Mouse (Mus musculus) left cerebral cortex, adult 9 months (tissue): ENCODE measurements at regions not wholly inside any gene's neighbourhood (a gene's known extent, or its start where the extent isn't known, plus 50 kb on each side); places are given as distances from the start of the nearest gene placed in this dataset.

ENCODE experiments used
- DNase-seq, 2 experiments: peaks; one replicate each; pipeline ENCODE4 v3.0.0; 2022; ENCODE audit warnings: low spot score in 2 of 2

GRCm38 (mm10) chr9:68250011-68250410, 403.6 kb upstream of the Rora start:
- DNase-seq, result no peak

GRCm38 (mm10) chr9:68254218-68254617, 399.4 kb upstream of the Rora start:
- no peak for DNase-seq

DNA sequence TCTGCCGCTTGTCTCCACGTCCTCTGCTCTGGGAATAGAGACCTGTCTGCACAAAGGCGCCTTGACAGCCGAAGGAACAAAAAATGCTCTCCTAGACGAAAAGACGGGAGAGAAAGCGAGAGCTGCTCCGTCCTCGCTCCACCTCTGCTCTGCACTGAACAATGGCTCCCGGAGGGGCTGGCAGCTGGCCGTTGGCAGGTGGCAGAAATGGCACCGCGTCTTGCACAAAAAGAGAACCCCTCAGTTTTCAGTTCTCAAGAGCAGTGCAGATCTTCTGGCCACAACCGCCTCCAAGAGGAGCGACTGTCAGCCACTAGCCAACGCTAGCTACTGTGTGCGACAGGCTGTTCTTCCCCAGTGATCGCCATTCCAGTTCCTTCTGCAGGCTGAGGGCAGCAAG, 385.0 kb upstream of the Rora start:
- DNase-seq, result peak in 1 of 2 experiments; percentile 1

DNA sequence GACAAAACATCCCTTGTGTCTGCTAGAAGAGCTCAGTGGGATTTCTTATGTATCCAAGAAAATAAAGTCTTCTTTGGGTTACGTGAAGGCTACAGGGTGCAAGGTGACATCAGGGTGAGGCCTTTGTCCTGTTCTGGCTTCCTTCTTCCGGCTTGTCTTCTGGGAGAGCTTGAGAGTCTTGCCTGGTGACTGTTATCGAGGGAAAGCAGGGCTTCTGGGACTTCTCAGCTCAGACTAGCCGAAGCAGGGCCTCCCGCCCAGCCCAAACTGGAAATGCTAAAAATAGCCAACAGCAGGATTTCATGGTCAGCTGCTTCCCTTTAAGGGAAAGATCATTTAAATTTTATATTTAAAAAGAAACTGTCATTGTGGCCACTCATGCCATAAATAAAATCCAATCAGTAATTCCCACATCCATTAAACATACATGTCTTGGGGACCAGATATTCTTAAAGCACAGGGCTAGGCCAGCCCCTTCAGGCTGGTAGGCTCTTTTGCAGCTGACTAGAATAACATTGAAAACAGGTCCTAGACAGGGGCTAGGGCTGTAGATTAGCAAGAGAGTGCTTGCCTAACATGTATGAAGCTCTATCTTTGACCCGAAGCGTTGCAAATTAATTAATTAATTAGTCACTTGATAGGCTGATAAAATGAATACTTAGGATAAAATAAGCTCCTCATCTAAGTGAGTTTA, 351.2 kb upstream of the Rora start:
- no peak for DNase-seq

DNA sequence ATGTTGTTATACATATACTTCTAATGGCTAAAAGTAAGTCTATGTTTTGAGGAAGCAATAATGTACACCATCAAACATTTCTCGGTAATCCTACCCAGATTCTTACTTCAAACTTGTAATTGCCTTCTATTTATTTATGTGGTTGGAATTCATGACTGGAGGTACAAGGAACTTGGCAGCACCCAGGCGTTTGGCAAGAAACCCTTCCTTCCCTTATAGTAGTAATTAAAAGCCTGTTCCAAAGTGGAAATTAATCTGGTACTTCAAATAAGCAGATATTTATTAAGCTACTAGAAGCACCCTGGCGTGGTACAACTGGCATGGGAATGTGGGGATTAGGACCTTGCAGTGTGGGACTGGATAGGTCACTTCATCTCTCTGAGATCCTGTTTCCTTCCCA, 322.9 kb upstream of the Rora start:
- DNase-seq, result no peak

- no peak for DNase-seq
Observed at GRCm38 (mm10) chr9:68340921-68341320, 312.7 kb upstream of the Rora start.

GRCm38 (mm10) chr9:68341511-68341910, 312.1 kb upstream of the Rora start:
- DNase-seq, result no peak

- DNase-seq, result peak; percentile 13 to 31
Observed at GRCm38 (mm10) chr9:68347426-68347825, 306.2 kb upstream of the Rora start.

- no peak for DNase-seq
Observed at GRCm38 (mm10) chr9:68351466-68351865, 302.1 kb upstream of the Rora start.

DNA sequence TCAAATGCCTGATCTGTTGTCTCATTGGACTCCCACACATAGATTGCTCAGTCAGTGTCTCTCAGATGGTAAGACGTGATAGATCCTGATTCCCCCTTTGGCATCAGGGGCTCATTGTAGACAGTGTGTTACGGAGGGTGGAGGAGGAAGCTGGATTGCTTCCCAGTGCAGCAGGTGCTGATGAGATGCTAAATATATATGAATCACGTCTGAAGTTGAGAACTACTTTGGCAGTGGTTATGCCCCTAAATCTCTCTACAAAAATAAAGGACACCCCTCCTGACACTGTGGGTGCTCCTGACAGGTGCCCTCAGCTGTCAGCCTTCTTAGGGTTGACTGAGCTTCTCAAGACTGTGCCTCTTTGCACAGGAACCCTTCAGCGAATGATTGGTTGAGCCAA, 299.1 kb upstream of the Rora start:
- peak in 1 of 2 experiments; percentile 42 for DNase-seq

GRCm38 (mm10) chr9:68356078-68356477, 297.5 kb upstream of the Rora start:
- DNase-seq, result no peak

- DNase-seq, result peak in 1 of 2 experiments; percentile 5
Observed at GRCm38 (mm10) chr9:68357231-68357630, 296.4 kb upstream of the Rora start.

GRCm38 (mm10) chr9:68366973-68367372, 286.6 kb upstream of the Rora start:
- no peak for DNase-seq

DNA sequence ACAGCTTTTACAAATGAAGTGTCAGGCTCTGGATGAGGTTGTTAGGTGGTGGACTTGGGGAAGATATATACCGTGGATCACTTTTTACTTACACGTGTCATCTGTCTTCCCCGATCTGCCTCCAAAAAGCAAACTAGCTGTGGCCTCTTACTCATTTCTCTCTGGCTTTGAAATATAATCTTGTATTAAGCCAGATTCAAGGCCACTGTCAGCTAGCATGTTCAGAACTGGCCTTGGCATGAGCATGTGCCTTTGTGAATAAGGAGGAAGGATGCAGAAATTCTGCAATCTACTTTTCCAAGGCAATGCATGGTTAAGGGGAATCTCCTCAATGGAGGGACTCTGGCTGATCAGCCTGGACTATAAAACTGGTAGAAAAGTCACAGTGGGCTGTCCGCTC, 286.0 kb upstream of the Rora start:
- DNase-seq, result no peak

DNA sequence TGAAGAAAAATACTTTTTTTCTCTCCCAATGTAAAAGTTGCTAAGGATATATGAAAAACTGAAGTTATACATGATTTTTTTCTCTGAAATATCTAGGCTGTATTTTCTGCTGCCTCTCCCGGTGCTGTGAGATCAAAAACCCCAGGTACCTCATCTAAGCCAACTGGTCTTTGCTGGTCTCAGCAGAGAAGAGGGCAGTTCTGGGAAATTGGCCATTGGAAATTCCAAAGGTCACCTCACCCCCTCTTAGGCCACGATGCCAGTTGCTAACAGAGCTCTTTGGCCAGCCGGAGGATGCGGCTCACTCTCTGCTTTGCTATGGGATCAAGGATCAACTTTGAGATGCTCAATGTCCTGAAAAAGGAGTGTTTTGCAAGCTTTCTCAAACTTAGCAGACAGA, 280.9 kb upstream of the Rora start:
- no peak for DNase-seq

DNA sequence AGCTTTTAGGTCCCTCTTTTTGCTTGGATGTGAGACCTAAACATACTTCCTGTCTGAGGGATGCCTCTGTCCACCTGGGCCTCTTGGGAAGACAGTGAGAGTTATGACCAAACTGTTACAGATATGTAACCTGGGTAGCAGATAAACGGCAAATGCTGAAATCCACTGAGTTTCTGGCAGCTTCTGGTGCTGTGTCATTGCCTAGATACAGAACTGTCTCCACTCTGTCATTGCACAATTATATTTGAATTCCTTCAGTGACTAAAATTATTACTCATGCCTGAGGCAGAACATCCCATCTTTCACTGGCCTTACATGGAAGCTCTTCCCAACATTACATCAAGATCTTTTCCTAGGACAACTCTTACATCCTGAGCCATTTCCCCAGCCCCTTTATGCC, 277.4 kb upstream of the Rora start:
- no peak for DNase-seq

DNA sequence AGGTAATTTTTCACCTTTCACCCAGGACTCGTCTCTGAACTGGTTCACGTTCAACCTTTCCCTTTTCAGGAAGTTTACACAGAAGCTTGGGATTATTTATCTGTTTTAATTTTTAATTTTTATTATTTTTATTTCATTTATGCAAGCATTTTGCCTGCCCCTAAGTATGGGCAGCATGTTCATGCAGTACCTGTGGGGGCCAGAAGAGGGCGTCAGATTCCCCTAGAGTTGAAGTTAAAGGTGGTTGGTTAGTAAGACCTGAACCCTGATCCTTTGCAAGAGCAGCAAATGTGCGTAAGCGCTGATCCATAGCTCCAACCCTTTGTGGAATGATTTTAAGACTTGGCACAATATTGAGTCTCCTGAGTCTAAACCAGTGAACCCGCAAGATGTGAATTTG, 271.7 kb upstream of the Rora start:
- no peak for DNase-seq

DNA sequence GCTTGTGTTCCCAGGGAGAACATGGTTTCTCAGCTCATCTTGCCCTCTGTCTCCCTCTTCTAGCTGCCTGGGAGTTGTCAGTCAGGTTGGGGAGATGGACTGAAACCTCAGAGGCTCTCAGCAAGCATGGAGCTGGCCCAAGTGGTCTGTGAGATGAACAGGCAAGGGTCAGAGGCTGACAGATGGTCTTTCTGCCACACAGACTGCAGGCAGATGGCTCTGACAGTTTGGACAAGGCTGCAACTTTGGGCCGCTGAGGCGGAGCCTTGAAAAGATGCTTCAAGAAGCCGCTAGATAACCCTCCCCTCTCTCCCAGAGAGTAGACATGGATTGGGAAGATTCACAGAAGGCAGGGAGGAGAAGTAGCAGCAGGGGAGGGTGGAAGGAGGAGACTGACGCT, 252.7 kb upstream of the Rora start:
- no peak for DNase-seq

GRCm38 (mm10) chr9:68402176-68402845, 251.3 kb upstream of the Rora start:
- DNase-seq, result peak in 1 of 2 experiments; percentile 36

DNA sequence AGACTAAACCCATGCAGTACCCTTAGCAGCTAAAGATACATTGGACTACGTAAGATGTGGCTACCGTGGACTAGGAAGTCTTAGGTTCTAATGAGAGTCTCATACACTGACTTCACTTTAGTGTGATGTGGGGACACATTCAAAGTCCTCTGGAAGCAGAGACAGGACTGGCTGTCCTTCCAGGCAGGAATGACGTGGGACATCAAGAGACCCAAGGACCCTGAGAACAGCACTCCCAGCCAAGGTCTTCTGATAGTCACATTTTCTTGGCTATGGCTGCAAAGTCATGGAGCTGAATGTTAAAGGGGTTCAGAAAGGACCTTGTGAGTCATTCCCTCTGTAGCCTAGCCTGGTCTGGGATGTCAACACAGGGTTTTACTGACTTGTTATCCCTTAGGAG, 250.6 kb upstream of the Rora start:
- no peak for DNase-seq

DNA sequence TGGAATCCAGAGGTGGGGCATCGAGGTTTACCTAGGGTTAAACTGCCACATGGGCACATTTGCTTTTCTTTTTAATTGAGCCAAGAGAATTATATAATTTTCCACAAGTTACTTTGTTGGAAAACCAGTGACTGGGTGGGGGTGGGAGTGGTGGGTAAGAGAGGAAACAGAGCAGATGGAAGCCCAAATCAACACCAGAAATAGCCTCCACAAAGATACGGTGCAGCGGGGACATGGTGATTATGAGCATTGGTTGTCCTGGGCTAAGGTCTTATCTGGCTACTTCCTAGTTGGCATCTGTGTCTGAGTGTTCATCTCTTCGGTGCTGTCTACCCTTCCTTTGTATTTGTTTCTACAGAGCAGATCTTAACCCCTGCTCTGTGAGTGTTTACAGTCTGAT, 250.1 kb upstream of the Rora start:
- peak in 1 of 2 experiments; percentile 8 for DNase-seq

- no peak for DNase-seq
Observed at GRCm38 (mm10) chr9:68409786-68410185, 243.8 kb upstream of the Rora start.

- no peak for DNase-seq
Observed at GRCm38 (mm10) chr9:68426286-68426685, 227.3 kb upstream of the Rora start.

DNA sequence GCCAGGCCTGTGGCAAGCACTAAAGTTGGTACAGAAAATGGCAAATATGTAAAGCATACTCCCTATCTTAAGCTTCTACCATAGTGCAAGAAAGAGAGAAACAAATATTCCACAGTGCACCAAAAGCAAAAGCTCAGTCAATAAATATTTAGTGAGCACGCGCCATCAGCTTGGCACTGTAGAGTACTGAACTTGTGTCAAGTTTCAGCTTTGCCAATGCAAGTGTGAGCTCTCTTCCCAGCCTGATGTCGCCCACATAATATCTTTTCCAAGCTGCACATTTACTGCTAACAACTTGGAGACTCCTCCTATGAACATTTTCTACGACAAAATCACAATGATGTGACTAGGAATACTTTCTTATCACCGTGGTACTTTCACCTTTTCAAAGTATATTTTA, 190.8 kb upstream of the Rora start:
- no peak for DNase-seq
